Mouse (Mus musculus) heart, postnatal 36 days (tissue): ENCODE data around the gene Cacna1c. TPM values are rescaled to one million over a fixed set of nuclear protein-coding genes. Genes with fewer than 3 reads are reported as not detected.

Experiments
- DNase-seq, 2 experiments: peaks; one replicate each; pipeline ENCODE4 v3.0.0; 2021 to 2022
- intact Hi-C: fragments of 180-260 bp; cut with DNase I; formaldehyde crosslinking; loops from one replicate; pipeline ENCODE4 v1.15.1; 2025
- total RNA-seq, 2 experiments: library from RNA; stranded (reverse); gene quantifications; 2 replicates each; pipeline ENCODE4 v1.2.3; 2021

The Cacna1c gene
- total RNA-seq, 2 experiments from 2014 or later = 199 to 208 TPM

DNA sequence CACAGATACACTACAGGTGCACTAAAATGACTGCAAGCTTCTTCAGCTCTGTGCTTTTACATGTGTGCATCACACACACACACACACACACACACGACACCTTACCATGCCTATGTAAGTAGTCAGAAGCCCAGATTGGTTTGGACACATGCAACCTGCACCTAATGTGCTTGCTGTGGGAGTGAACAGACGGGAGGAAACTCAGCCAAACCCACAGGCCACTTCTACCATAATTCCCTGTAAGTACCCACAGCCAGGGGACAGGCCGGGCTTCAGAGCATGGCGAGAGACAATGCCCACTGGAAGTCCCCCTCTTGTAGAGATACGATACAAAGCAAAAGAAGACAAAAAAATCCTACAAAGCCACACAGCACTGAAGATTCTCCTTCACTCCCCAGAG, 258.7 kb downstream of the Cacna1c start:
- intact Hi-C loops = no loop called here
- DNase-seq = no peak

- intact Hi-C loops = no loop called here
- peak; percentile 31 to 39 for DNase-seq
Measured at GRCm38 (mm10) chr6:118935520-118936415, 260.4 kb downstream of the Cacna1c start.

DNA sequence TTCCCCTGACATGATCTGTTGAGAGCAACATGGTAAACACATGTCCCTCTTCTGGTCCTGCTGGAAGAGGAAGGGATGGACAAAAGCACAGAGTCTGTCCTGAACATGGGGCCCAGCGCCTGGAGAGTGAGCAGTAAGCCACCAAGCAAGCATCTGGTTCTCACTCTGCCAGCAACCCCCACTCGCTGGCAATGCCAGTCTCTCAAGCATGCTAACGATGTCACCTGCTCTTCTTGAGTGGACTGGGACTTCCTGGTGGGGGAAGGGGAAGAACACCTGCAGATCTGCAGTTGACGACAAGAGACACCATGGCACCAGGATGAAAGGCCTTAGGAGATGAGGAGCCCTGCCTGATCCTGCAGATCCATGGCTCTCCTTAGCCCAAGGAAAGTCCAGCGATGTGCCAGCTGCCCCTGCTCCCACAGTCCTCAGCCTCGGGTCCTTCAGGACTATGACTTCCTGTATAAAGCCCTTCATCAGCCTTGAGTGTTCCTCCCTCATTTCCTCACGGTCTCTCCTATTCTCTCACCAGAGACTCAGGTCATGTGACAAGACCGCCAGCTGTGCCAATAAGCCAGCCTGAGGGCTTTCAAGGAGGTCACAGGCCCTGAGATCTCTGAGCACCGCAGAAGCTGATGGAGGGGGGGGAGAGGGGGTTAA, 261.8 kb downstream of the Cacna1c start:
- intact Hi-C loops = no loop called here
- no peak for DNase-seq

- intact Hi-C loops = no loop called here
- no peak for DNase-seq
Measured at GRCm38 (mm10) chr6:118933017-118933594, 263.1 kb downstream of the Cacna1c start.

GRCm38 (mm10) chr6:118932002-118932700, 264.1 kb downstream of the Cacna1c start:
- DNase-seq = no peak
- intact Hi-C loops = no loop called here

- intact Hi-C loops = loop anchor here (10.0 kb wide), 1 partner anchor 418 kb away; no protein-coding TSS in a partner anchor
- no peak for DNase-seq
Measured at GRCm38 (mm10) chr6:118926669-118927068, 269.5 kb downstream of the Cacna1c start.

DNA sequence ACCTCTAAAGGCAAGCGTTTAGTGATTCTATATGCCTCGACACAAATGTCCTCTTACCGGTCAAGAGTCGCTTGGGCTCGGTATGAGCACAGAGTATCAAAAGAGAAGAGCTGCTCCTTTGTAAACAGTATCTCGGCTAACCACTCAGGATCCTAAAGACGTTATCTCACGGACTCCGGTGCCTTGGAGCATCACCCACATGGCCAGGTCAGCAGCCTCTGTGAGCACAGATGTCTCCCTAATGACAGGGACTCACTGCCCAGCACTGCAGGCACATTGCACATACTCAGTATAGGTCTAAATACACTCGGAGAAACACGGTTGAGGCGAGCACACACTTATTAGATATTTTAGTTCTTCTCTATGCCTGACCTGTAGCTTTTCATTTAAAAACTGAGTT, 271.8 kb downstream of the Cacna1c start:
- no peak for DNase-seq
- intact Hi-C loops = loop anchor here (5.0 to 10.0 kb wide), 2 partner anchors 277 to 420 kb away; no protein-coding TSS in a partner anchor

DNA sequence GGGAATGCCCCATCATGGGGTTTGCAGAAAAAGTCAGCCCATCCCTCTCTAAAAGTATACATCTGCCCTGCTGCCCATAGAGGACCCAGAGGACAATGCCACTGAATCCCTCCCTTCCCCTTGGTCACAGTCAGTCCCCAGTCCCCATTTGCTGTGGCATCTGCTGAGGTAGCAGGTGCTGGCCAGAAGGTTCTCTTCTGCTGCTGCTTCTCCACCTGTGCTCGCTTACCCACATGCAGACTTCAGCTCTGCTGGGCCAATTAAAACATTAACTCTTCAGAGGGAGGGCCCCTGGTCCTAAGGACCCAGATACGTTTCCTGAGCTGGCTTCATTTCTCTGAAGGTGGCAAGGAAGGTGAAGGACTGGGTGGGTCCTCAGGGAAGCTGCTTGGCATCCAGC, 272.3 kb downstream of the Cacna1c start:
- intact Hi-C loops = loop anchor here (1.0 to 10.0 kb wide), 3 partner anchors 180 to 421 kb away; no protein-coding TSS in a partner anchor
- no peak for DNase-seq

- intact Hi-C loops = loop anchor here (1.0 to 10.0 kb wide), 3 partner anchors 181 to 422 kb away; no protein-coding TSS in a partner anchor
- no peak for DNase-seq
Measured at GRCm38 (mm10) chr6:118923212-118923577, 273.0 kb downstream of the Cacna1c start.

DNA sequence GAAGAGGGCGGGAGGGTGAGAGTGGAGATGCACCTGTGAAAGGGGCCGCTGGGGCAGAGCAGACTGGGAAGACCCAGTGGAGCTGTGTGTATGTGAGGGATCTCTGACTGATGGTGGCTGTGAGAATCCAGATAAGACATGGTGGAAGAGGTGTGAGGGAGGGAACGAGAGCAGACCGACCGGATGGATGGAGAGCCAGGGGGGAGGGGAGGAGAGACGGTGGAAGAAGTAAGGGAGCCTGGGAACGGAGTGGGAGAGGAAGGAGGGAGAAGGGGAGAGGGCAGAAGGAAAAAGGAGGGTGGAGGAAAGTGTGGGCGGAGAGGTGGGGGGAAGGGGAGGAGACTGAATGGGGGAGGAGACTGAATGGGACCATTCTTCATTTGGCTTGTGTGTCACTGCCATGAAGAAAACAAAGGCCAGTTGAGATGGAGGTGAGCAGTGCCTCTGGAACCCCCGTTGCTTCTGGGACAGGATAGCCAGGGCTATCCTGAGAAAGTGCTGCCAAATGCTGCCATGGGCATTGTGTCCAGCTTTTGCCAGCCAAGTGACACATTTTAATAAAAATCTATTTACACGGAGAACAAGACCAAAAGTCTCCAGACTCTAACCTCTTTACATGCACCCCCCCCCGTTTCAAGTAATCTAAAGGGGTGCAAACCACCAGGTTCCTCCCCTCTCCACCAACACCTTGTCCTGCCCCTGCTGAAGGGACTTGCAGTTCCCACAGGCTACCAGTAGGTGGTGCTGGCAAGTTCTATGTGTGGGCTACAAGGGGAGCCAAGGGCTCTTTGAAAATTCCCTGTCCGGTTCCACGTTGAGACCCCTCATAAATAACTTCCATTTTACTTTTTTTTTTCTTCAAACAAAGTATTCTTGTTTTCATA, 273.6 kb downstream of the Cacna1c start:
- peak; percentile 76 to 77 for DNase-seq
- intact Hi-C loops = loop anchor here (1.0 to 10.0 kb wide), 3 partner anchors 182 to 422 kb away; no protein-coding TSS in a partner anchor

DNA sequence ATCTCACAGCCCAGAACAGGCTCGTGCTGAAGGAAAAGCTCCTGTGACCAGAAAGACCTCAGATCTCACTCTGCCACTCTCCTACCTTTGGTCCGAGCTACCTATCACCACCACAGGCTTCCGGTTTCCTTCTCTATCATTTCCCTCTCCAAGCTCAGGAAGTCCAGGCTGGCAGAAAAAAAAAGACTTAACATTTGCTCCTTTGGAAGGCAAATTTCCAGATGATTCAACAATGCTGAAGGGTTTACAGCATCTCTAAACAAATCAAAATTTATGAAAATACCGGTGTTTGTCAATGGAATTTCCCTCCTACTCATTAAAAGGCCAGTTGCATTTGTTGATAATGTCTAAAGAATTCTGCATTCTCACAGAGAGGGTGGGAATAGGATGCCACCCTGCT, 288.0 kb downstream of the Cacna1c start:
- no peak for DNase-seq
- intact Hi-C loops = no loop called here

DNA sequence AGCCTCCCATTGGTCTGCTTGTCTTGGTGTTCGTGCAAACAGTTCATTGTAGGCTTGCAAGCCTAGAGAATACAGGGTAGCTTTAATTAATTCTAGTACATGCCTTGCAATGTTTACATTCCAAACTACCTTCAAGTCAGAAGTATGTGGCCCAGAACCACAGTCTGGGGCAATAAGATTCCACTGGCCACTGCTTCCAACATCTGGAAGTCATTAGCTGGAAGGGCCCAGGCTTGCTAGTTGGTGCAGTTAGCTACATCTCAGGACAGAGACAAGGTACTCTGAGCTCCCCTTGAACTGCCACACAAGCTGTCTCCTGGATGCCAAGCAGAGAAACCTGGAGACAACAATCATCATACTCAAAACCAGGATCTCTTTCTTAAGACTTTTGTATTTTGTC, 288.5 kb downstream of the Cacna1c start:
- intact Hi-C loops = no loop called here
- DNase-seq = no peak

DNA sequence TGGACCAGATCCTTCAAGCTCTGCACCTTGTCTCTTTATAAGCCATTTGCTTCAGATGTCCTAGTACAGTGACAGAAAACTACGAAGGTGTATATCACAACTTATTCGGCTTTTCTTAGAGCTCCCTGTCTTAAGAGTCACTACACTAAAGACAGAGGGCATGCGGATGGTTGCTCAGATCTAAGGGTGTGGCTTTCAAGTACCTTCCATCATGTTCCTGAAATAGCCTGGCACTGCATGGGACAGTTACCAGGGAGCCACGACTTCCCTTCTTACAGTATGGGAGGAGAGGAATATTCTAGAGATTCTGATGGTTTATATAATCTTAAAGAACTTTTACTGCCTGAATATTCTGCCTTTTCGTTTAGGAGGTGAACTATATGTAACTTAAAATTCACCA, 289.3 kb downstream of the Cacna1c start:
- intact Hi-C loops = no loop called here
- DNase-seq = no peak

GRCm38 (mm10) chr6:118899688-118900087, 296.5 kb downstream of the Cacna1c start:
- no peak for DNase-seq
- intact Hi-C loops = no loop called here

DNA sequence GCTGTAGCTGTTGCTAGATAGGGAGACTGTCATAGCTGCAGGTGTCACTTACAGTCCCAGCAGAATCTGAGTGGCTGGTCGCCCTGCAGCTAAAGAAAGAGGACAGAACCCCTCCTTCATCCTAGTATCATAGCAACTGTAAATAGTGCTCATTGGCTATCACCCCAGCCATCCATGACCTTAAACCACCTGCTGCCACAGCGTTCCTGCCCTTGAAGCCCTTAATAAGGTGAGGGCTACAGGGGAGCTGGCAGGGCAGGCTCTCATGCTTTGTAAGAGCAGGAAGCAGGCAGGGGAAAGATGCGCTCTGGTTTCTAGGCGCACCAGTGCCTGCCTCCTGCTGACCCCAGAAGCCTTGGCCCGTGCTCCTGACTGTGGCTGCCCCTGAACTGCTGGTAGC, 299.1 kb downstream of the Cacna1c start:
- DNase-seq = peak; percentile 27
- intact Hi-C loops = no loop called here

- DNase-seq = no peak
- intact Hi-C loops = no loop called here
Measured at GRCm38 (mm10) chr6:118894043-118894442, 302.2 kb downstream of the Cacna1c start.

DNA sequence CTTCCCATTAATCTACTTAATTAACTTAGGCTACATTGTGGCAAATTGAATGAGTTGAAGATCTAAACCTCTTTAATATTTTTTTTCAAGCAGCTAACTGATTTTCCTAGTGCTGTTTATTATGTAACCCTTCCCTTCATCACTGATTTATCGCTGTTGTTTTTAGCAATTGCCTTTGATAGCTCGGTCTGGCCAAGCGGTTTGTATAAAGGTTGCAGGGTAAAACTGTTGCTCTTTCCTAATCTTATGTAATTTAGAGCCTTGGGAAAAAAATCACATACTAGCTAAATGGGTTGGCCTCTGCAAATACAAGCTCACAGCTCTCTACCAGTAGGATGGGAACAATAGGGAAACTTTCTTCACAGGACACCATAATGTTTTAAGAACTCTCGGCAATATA, 306.8 kb downstream of the Cacna1c start:
- no peak for DNase-seq
- intact Hi-C loops = no loop called here

- no peak for DNase-seq
- intact Hi-C loops = no loop called here
Measured at GRCm38 (mm10) chr6:118887032-118887431, 309.2 kb downstream of the Cacna1c start.

GRCm38 (mm10) chr6:118884961-118885360, 311.3 kb downstream of the Cacna1c start:
- DNase-seq = no peak
- intact Hi-C loops = no loop called here
